Mouse (Mus musculus) forebrain, postnatal 0 days (tissue): ENCODE measurements at regions not wholly inside any gene's neighbourhood (a gene's known extent, or its start where the extent isn't known, plus 50 kb on each side); places are given as distances from the start of the nearest gene placed in this dataset.

Experiments used
- ATAC-seq: fragments of 200-750 bp; cut with Nextera tagmentation; 2 replicates; pipeline ENCODE4 v1.8.0; 2017; ENCODE audit warnings: mild to moderate bottlenecking, moderate library complexity
- DNase-seq: peaks from one replicate; pipeline ENCODE4 v3.0.0-alpha.2; 2015
- H3K27ac ChIP-seq: fragments of 300-500 bp; sonication (generic); 2 replicates; pipeline ENCODE4 v1.5.1; 2014; ENCODE audit warnings: low read depth, mild to moderate bottlenecking, antibody characterized with exemption, low read length, moderate library complexity, mixed read lengths
- H3K27me3 ChIP-seq: fragments of 300-500 bp; sonication (generic); 2 replicates; pipeline ENCODE4 v1.6.1; 2014; ENCODE audit warnings: mild to moderate bottlenecking, low read length, mixed read lengths; ENCODE audit not compliant: insufficient read depth
- H3K36me3 ChIP-seq: fragments of 300-500 bp; sonication (generic); 2 replicates; pipeline ENCODE4 v1.6.1; 2014; ENCODE audit warnings: mild to moderate bottlenecking, moderate library complexity; ENCODE audit not compliant: insufficient read depth
- H3K4me1 ChIP-seq: fragments of 300-500 bp; sonication (generic); 2 replicates; pipeline ENCODE4 v1.6.1; 2014; ENCODE audit warnings: antibody characterized with exemption; ENCODE audit not compliant: insufficient read depth
- H3K4me2 ChIP-seq: fragments of 300-500 bp; sonication (generic); 2 replicates; pipeline ENCODE4 v1.6.1; 2014; ENCODE audit warnings: low read depth, mild to moderate bottlenecking, moderate library complexity
- H3K4me3 ChIP-seq: fragments of 300-500 bp; sonication (generic); 2 replicates; pipeline ENCODE4 v1.5.1; 2014; ENCODE audit warnings: low read depth, low read length, mixed read lengths
- H3K9ac ChIP-seq: fragments of 300-500 bp; sonication (generic); 2 replicates; pipeline ENCODE4 v1.6.1; 2014; ENCODE audit warnings: mild to moderate bottlenecking
- H3K9me3 ChIP-seq: fragments of 300-500 bp; sonication (generic); 2 replicates; pipeline ENCODE4 v1.6.1; 2016; ENCODE audit warnings: low read length
- CTCF ChIP-seq: sonication (generic); IDR thresholded peaks from 2 replicates; pipeline ENCODE4 v1.5.1; 2016; ENCODE audit warnings: antibody characterized with exemption, control low read depth, low read depth
- WGBS: fragments of 180-500 bp; shearing (Covaris S2); extraction: QIAGEN DNeasy Blood & Tissue Kit; methylation state at CpG from one replicate; pipeline ENCODE4 v1.1.7; 2014; 5-methylcytosine and 5-hydroxymethylcytosine counted together

DNA sequence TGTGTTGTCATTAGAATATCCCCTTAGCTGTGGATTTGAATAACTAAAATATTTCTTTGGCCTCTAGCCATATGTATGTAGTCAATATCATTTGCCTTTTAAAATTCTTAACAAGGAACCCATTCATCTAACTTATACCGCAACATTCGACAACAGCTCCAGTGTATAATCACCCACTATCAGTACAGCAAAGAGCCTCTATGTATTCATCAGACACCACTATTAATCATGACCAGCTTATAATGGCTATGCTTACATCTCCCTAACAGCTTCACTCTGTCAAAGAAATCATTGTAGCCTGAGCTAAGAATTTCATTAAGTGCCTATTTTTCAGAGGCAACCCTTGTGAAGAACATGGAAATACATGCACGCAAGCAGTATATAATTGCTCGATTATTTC lies 88.9 kb upstream of the Negr1 start:
- Histone ChIP-seq H3K27me3 (no peaks in the 10 kb centered on the region), H3K9ac (no peak overlapping the region), H3K36me3 (no peaks in the 10 kb centered on the region), H3K4me2 (no peak overlapping the region), H3K9me3 (no peaks in the 10 kb centered on the region), H3K4me3 (no peak overlapping the region), H3K27ac (no peak overlapping the region), H3K4me1 (no peaks in the 10 kb centered on the region)
- TF ChIP-seq CTCF = no peak
- ATAC-seq (no peak), DNase-seq (no peak)
- 61% methylated on average over 4 of the region's 4 CpGs for WGBS
